Mouse (Mus musculus) intestine, embryonic 16.5 days (tissue): ENCODE results near the gene Gpr157. TPM values are rescaled to one million over a fixed set of nuclear protein-coding genes. Genes with fewer than 3 reads are reported as not detected.
A peak's percentile ranks its signal among the peaks of the same experiment; 100 is the strongest.

Experiments
- ATAC-seq: fragments of 200-750 bp; cut with Nextera tagmentation; 2 replicates; pipeline ENCODE4 v1.8.0; 2017; ENCODE audit warnings: moderate TSS enrichment, moderate library complexity
- H3K27ac ChIP-seq: fragments of 300-500 bp; sonication (generic); 2 replicates; pipeline ENCODE4 v1.5.1; 2014; ENCODE audit warnings: mild to moderate bottlenecking, low read length
- H3K27me3 ChIP-seq: fragments of 300-500 bp; sonication (generic); replicated peaks from 2 replicates; pipeline ENCODE4 v1.6.1; 2014; ENCODE audit warnings: low read length, control low read depth, mixed read lengths; ENCODE audit not compliant: control insufficient read depth, insufficient read depth
- H3K36me3 ChIP-seq: fragments of 300-500 bp; sonication (generic); 2 replicates; pipeline ENCODE4 v1.6.1; 2014; ENCODE audit warnings: low read length, control low read depth; ENCODE audit not compliant: control insufficient read depth, insufficient read depth
- H3K4me1 ChIP-seq: fragments of 300-500 bp; sonication (generic); 2 replicates; pipeline ENCODE4 v1.6.1; 2014; ENCODE audit warnings: low read length, control low read depth, mixed read lengths; ENCODE audit not compliant: control insufficient read depth, insufficient read depth
- H3K4me2 ChIP-seq: fragments of 300-500 bp; sonication (generic); 2 replicates; pipeline ENCODE4 v1.6.1; 2014; ENCODE audit warnings: low read depth, low read length, control low read depth
- H3K4me3 ChIP-seq: fragments of 300-500 bp; sonication (generic); 2 replicates; pipeline ENCODE4 v1.5.1; 2014; ENCODE audit warnings: mild to moderate bottlenecking, low read length
- H3K9ac ChIP-seq: fragments of 300-500 bp; sonication (generic); 2 replicates; pipeline ENCODE4 v1.6.1; 2014; ENCODE audit warnings: low read depth, low read length
- H3K9me3 ChIP-seq: fragments of 300-500 bp; sonication (generic); 2 replicates; pipeline ENCODE4 v1.6.1; 2016; ENCODE audit warnings: low read length, control low read depth; ENCODE audit not compliant: control insufficient read depth
- WGBS: fragments of 180-500 bp; shearing (Covaris S2); extraction: QIAGEN DNeasy Blood & Tissue Kit; methylation state at CpG from one replicate; pipeline ENCODE4 v1.1.7; 2014; 5-methylcytosine and 5-hydroxymethylcytosine counted together
- polyA plus RNA-seq: library from polyadenylated mRNA; unstranded; fragments of >200 nt; fragmentation: Nextera tagmentation; extraction: Ambion mirVana; gene quantifications from 2 replicates; pipeline ENCODE4 v1.2.1, GENCODE M21; 2015

The Gpr157 gene
- polyA plus RNA-seq, 1 experiment from 2014 or later, result 1.6 TPM

- no peak for ATAC-seq
- peaks cover 3% of the 10 kb centered on the region for H3K27me3 ChIP-seq
- no peak overlapping the region for H3K9ac ChIP-seq
Observed at GRCm38 (mm10) chr4:150049564-150050226, 37.5 kb upstream of the Gpr157 start.

GRCm38 (mm10) chr4:150051514-150051913 is 35.7 kb upstream of the Gpr157 start:
- no peak for ATAC-seq
- Histone ChIP-seq H3K4me3 (no peak overlapping the region), H3K27ac (no peak overlapping the region), H3K4me2 (no peak overlapping the region), H3K36me3 (no peaks in the 10 kb centered on the region), H3K27me3 (peaks cover 3% of the 10 kb centered on the region), H3K9me3 (no peaks in the 10 kb centered on the region), H3K9ac (no peak overlapping the region), H3K4me1 (peaks cover 11% of the 10 kb centered on the region)
- WGBS, result 73% methylated on average over 8 of the region's 8 CpGs

More at GRCm38 (mm10) chr4:150049564-150050226, 37.5 kb upstream of the Gpr157 start:
- Histone ChIP-seq H3K4me3 (peak overlapping the region; percentile 56; the same call in 1 of the 2 replicates), H3K9me3 (no peaks in the 10 kb centered on the region), H3K36me3 (no peaks in the 10 kb centered on the region), H3K27ac (no peak overlapping the region), H3K4me2 (peak overlapping the region; percentile 87), H3K4me1 (peaks cover 11% of the 10 kb centered on the region)
- WGBS, result 27% methylated on average over 13 of the region's 13 CpGs

- 96% methylated on average over 3 of the region's 3 CpGs for WGBS
- Histone ChIP-seq H3K4me2 (no peak overlapping the region), H3K4me3 (no peak overlapping the region), H3K9ac (no peak overlapping the region), H3K9me3 (no peaks in the 10 kb centered on the region), H3K36me3 (no peaks in the 10 kb centered on the region), H3K4me1 (peaks cover 11% of the 10 kb centered on the region), H3K27me3 (peaks cover 3% of the 10 kb centered on the region), H3K27ac (no peak overlapping the region)
- no peak for ATAC-seq
Observed at GRCm38 (mm10) chr4:150052380-150052779, 34.8 kb upstream of the Gpr157 start.

- no peak overlapping the region for H3K4me3 ChIP-seq
- no peak overlapping the region for H3K4me2 ChIP-seq
- no peak overlapping the region for H3K9ac ChIP-seq
- no peaks in the 10 kb centered on the region for H3K9me3 ChIP-seq
- H3K4me1 ChIP-seq, result peaks cover 16% of the 10 kb centered on the region
- H3K36me3 ChIP-seq, result no peaks in the 10 kb centered on the region
- 87% methylated on average over 7 of the region's 7 CpGs for WGBS
- H3K27ac ChIP-seq, result no peak overlapping the region
- no peak for ATAC-seq
- H3K27me3 ChIP-seq, result peaks cover 1% of the 10 kb centered on the region; the same call in 1 of the 2 replicates
Observed at GRCm38 (mm10) chr4:150056171-150056570, 31.0 kb upstream of the Gpr157 start.

- no peak overlapping the region for H3K4me3 ChIP-seq
- no peaks in the 10 kb centered on the region for H3K9me3 ChIP-seq
- H3K4me1 ChIP-seq, result peaks cover 25% of the 10 kb centered on the region
- 92% methylated on average over 12 of the region's 12 CpGs for WGBS
- H3K27me3 ChIP-seq, result no peaks in the 10 kb centered on the region
- no peak overlapping the region for H3K27ac ChIP-seq
- no peak for ATAC-seq
- no peak overlapping the region for H3K4me2 ChIP-seq
- H3K9ac ChIP-seq, result no peak overlapping the region
- H3K36me3 ChIP-seq, result no peaks in the 10 kb centered on the region
Observed at GRCm38 (mm10) chr4:150057722-150058121, 29.4 kb upstream of the Gpr157 start.

GRCm38 (mm10) chr4:150059841-150060468 is 27.2 kb upstream of the Gpr157 start:
- no peaks in the 10 kb centered on the region for H3K36me3 ChIP-seq
- H3K4me2 ChIP-seq, result peak overlapping the region; percentile 26; the same call in 1 of the 2 replicates
- H3K4me3 ChIP-seq, result no peak overlapping the region
- peaks cover 25% of the 10 kb centered on the region for H3K4me1 ChIP-seq
- peak; percentile 45 for ATAC-seq
- no peaks in the 10 kb centered on the region for H3K27me3 ChIP-seq
- no peak overlapping the region for H3K9ac ChIP-seq
- H3K9me3 ChIP-seq, result no peaks in the 10 kb centered on the region
- 62% methylated on average over 9 of the region's 9 CpGs for WGBS
- H3K27ac ChIP-seq, result peak overlapping the region; percentile 65

- 48% methylated on average over 23 of the region's 23 CpGs for WGBS
- Histone ChIP-seq H3K36me3 (no peaks in the 10 kb centered on the region), H3K27ac (peak overlapping the region; percentile 65), H3K9me3 (no peaks in the 10 kb centered on the region), H3K4me2 (peak overlapping the region; percentile 26; the same call in 1 of the 2 replicates), H3K4me1 (peaks cover 25% of the 10 kb centered on the region), H3K9ac (0 out of 2 replicates have a peak overlapping the region, but pooled peaks have one; percentile 35), H3K27me3 (no peaks in the 10 kb centered on the region), H3K4me3 (no peak overlapping the region)
- peak; percentile 80 for ATAC-seq
Observed at GRCm38 (mm10) chr4:150060469-150061170, 26.5 kb upstream of the Gpr157 start.

GRCm38 (mm10) chr4:150061432-150062225 is 25.5 kb upstream of the Gpr157 start:
- no peaks in the 10 kb centered on the region for H3K9me3 ChIP-seq
- ATAC-seq, result peak; percentile 80
- H3K27ac ChIP-seq, result peak overlapping the region; percentile 20; the same call in 1 of the 2 replicates
- H3K27me3 ChIP-seq, result no peaks in the 10 kb centered on the region
- no peak overlapping the region for H3K9ac ChIP-seq
- H3K4me3 ChIP-seq, result no peak overlapping the region
- 63% methylated on average over 16 of the region's 16 CpGs for WGBS
- no peaks in the 10 kb centered on the region for H3K36me3 ChIP-seq
- peaks cover 25% of the 10 kb centered on the region for H3K4me1 ChIP-seq
- no peak overlapping the region for H3K4me2 ChIP-seq
